Mouse (Mus musculus) liver (tissue): ENCODE data around the gene Anks4b.
A peak's percentile ranks its signal among the peaks of the same experiment; 100 is the strongest.

Source experiments
- DNase-seq: peaks from one replicate; pipeline ENCODE4 v3.0.0-alpha.2; 2020; ENCODE audit warnings: mixed read lengths

Gene Anks4b

DNA sequence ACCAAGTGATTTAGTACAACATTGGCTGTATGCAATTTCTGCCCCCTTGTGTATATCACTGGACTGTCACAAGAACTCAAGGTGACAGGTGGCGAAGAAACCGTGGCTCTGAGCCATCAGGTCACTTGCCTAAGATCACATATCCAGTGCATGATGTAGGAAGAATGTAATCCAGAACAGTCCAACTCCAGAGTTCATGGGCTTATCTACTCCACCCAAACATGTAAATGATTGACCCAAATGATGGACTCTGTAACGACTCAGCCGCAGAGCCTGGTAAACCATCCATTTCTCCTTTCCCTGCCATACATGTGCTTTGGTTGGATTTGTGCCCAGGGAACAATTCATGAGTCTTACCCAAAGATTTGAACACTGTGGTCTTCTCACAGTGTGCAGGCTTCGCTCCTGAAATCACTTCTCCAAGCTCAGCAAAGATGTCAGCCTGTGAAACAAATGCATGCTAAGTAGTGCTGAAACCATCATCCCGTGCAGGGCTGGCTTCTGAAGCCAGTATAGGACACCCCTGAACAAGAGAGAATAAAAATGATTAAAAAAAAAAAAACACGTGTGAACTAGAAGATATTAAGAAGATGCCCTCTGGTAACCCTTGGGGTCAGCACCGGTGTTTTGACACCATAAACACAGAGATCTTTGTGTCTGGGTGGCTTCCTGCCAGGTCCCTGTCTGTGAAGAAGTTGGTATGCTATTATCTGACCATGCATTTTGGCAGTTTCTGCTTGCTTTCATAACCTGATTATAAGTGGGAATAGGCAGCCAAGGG lies 15.9 kb downstream of the Anks4b start:
- DNase-seq: no peak

DNA sequence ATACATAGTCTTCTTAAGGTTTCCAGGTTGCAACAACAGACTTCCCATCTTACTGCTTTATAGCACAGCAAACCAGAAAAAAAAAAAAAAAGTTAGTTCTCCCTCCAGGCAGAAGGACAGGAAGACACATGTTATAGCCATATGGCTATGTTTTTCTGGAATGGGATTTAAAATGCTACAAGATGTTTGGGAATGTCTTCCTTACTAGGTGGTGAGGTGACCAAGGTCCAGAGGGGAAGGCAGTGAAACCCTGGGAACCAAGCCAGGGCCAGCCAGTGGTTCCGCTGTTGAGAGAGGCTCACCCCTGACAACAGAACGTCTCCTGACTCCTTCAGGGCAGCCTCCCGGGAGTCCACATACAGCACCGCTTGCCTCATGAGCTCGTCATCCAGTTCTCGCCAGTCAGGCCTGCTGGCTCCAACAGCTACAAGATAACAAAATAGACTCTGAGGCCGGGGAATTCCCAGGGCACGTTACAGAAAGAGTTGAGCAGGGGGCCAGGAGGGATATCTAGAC lies 16.6 kb downstream of the Anks4b start:
- DNase-seq: peak; percentile 18

DNA sequence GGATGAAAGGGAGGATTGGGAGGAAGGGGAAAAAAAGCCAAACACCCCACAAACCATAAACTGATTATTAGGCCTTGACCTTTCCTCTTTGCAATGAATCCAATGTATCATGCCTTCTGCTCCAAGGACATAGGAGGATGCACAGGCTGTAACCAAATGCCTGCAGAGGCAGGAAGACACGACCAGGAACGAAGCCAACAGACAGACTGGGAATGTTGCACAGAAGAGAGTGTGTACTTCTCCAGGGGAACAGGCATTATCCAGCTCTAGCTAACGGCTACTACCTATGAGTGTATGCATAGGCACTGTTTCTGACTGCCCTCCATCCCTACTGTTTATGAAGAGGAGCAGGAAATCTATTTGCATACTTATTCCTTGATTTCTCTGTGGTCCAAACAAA lies 18.5 kb downstream of the Anks4b start:
- no peak for DNase-seq

DNA sequence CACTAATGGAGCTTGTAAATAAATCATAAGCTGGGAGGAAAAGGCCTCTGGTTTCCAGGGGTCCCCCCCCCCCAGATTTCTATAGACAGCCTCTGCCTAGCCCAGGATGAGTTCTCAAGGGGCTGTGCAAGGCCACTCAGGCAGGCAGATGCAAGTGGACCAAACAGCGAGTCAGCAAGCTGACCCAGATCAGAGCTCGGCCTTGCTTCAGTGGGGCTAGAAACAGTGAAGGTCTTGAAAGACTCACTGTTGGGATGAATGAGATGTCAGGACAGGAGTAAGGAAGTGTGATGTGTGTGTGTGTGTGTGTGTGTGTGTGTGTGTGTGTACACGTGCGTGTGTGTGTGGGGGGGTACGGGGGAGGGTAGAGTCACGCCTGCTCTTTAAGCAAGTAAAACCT lies 19.2 kb downstream of the Anks4b start:
- no peak for DNase-seq

DNA sequence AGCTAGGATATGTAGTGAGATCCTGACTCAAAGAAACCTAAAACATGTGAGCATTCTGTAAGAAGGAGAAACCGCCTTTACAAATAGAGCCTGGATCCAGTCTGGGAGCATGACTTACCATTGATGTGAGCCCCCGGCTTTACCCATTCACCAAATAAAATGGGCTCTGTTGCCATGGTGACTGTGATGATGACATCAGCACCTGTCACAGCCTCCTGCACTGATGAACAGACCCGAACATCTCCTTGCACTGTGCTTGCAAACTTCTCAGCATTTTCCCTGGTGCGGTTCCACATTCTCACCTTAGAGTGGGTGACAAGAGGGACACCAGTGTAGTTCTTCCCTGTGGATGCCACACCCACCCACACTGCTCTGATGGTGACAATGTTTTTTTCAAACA lies 21.5 kb downstream of the Anks4b start:
- DNase-seq: no peak

DNA sequence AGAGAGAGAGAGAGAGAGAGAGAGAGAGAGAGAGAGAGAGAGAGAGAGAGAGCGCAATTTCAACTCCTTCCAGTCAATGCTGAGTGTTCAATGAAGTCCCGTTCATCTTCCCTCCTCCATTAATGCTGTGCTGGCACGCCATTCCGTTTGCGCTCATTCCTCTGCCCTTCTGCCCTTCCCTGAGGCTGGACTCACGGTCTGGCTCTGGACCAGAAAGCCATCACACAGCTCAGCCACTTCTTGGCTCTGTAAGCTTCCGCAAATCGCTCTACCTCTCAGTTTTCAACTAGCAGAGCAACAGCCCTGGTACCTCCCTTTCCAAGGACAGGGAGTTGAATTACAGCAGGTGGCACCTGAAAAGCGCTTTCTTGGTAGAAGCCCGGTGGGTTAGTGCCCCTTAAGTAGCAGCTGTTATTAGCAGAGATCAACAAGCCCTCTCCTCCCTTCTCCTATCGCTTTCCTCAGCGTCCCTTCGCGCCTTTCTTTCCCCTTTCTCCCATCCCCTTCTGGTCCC lies 27.6 kb downstream of the Anks4b start:
- no peak for DNase-seq

DNA sequence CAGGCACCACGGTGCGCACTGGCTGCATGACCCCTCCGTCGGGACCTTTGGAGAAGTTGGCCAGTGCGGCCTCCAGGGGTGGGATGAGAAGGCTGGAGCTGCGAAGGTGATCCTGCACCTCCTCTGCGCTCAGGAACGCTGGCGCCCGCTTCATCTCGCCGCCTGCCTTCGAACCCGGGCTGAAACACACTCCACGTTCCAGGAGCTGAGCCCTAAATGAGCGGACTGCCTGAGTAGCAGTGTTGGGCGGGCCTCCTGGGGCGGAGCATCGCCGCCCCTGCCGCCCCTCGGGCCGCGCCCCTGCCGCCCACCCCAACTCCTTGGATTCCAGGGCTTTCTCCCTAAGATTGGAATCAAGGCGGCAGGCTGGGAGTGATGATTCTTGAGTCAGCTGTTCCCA lies 28.1 kb downstream of the Anks4b start, which contains the start of gene Crym:
Crym (minus strand) TSS at position 341 of the 400 bp plus-strand sequence.
- no peak for DNase-seq

DNA sequence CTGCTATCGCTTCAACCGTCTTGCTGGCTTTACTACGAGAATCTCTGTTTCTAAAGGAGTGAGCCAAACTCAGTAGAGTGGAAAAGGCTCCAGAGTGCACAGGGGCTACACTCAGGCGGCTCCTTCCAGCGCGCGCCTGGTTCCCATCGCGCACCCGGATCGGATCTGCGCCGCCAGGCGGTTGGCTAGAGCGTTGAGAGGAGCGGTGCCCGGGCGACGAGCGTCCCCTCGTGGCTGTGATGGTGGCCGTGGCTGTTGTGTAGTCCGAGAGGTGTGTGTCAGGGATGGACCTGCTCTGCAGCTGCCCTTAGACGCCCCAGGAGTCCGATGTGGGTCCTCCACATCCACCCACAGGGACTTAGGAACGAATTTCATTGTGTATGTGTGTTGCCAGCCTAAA lies 30.1 kb downstream of the Anks4b start, which contains the start of gene Abca14:
Abca14 (plus strand) TSS at position 173 of the 400 bp plus-strand sequence.
- peak; percentile 67 for DNase-seq

DNA sequence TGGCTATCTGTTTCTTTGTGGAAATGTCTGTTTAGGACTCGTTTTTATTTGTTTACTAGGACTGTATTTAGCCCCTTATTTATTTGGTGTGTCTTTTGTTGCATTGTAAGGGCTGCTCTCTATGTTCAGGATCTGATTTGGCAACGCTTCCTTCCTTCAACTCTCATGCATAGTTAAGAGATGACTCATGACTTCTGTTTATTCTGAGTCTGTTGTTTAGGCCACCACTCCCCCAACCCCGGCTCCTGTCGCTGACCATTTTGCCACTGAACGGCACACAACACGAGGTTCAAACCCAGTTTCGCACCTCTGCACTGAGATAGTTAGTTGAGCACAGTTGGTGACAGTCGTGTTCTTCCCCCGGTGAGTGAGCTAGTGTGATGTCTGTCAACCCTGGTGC lies 32.3 kb downstream of the Anks4b start:
- no peak for DNase-seq

DNA sequence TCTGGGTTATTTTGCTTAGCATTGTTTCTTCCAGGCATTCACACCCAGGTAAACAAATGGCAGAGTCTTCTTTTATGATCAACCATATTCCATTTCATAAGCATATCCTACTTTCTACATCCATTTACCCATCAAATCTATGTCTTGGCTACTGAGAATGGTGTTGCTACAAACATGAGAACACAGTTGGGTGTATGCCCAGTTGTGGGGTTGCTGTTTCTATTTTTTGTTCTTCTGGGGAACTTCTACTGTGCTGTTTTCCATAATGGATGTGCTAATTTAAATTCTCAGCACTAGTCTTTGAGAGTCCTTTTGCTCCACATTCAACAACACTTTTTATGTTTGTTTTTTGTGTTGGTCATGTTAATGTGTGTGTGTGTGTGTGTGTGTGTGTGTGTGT lies 54.9 kb downstream of the Anks4b start:
- no peak for DNase-seq
